9 mouse cellular contexts compared by ENCODE assay signal in genomic region chr4:136070592-136070991, GRCm38 (mm10). TPM values are rescaled to one million over a fixed set of nuclear protein-coding genes. Genes with fewer than 3 reads are reported as not detected.
DNase-seq lines count a peak whose midpoint lies in the region; ATAC-seq and TF ChIP-seq lines count a peak whose summit lies in the region.
"Had no signal": no experiment of that assay in that cellular context is flagged by ENCODE, and none has a peak within 500 bp of the region (broad histone marks: within the 10 kb centered on the region; RNA-seq: fewer than 3 reads in every experiment).

No protein-coding gene starts in this region.

- no peaks in the 10 kb centered on the region for H3K9me3 ChIP-seq in heart, embryonic 14.5 days (ENCODE audit: control insufficient read depth, low read length)
- H3K9me3 ChIP-seq in kidney, postnatal 0 days (replicated peaks; ENCODE audit: low read length), result no peaks in the 10 kb centered on the region
- H3K9me3 ChIP-seq in E14TG2a.4 (ENCODE audit: low read length), result no peaks in the 10 kb centered on the region
- H3K9me3 ChIP-seq in embryonic facial prominence, embryonic 15.5 days (replicated peaks), result no peaks in the 10 kb centered on the region

- no peak for TF ChIP-seq POLR2A in kidney, adult 2 months (IDR thresholded peaks at IDR 0.05; ENCODE audit: low read depth, low read length)

- no peaks in the 10 kb centered on the region for H3K27me3 ChIP-seq in heart, embryonic 14.5 days (ENCODE audit: control insufficient read depth, insufficient read depth, low read length)
- H3K27me3 ChIP-seq in kidney, postnatal 0 days (ENCODE audit: insufficient read depth, low read length), result no peaks in the 10 kb centered on the region
- H3K27me3 ChIP-seq in kidney, adult 2 months (replicated peaks; ENCODE audit: control insufficient read depth, insufficient read depth, low read length), result no peaks in the 10 kb centered on the region
- H3K27me3 ChIP-seq in E14TG2a.4 (ENCODE audit: insufficient read depth, low read length), result peaks cover 26% of the 10 kb centered on the region
- H3K27me3 ChIP-seq in embryonic facial prominence, embryonic 15.5 days, result no peaks in the 10 kb centered on the region

- no peak for TF ChIP-seq CTCF in kidney, postnatal 0 days (IDR thresholded peaks at IDR 0.05; ENCODE audit: low read depth)
- no peak for TF ChIP-seq CTCF in kidney, adult 2 months (conservative IDR thresholded peaks at IDR 0.05; ENCODE audit: insufficient read depth, insufficient read length, low read depth, low read length)
- no peak for TF ChIP-seq CTCF in E14TG2a.4 (conservative IDR thresholded peaks at IDR 0.05; ENCODE audit: low read length)

- H3K4me2 ChIP-seq in heart, embryonic 14.5 days (ENCODE audit: low read length), result peak overlapping the region; percentile 43
- H3K4me2 ChIP-seq in kidney, postnatal 0 days (ENCODE audit: low read length), result no peak overlapping the region
- peak overlapping the region; percentile 38; the same call in 1 of the 2 replicates for H3K4me2 ChIP-seq in embryonic facial prominence, embryonic 15.5 days (replicated peaks)

- ATAC-seq in heart, embryonic 14.5 days (ENCODE audit: insufficient number of reproducible peaks, insufficient read depth, low FRiP score, low read depth), result no peak
- ATAC-seq in kidney, postnatal 0 days (replicated peaks; ENCODE audit: low FRiP score, low read depth), result 0 out of 2 replicates have a peak, but pooled peaks have one; percentile 8
- no peak for ATAC-seq in embryonic facial prominence, embryonic 15.5 days (ENCODE audit: insufficient number of reproducible peaks, low FRiP score, low TSS enrichment, low read depth)
- ATAC-seq in megakaryocyte-erythroid progenitor cell, adult 5-6 weeks (replicated peaks; ENCODE audit: low FRiP score, low TSS enrichment, poor library complexity, severe bottlenecking), result no peak

- H3K4me1 ChIP-seq in heart, embryonic 14.5 days (ENCODE audit: control insufficient read depth in 2 of 2, insufficient read depth in 2 of 2, low read length in 2 of 2), result peaks cover 8 to 12% of the 10 kb centered on the region in 2 experiments
- H3K4me1 ChIP-seq in kidney, postnatal 0 days (replicated peaks; ENCODE audit: insufficient read depth, low read length), result no peaks in the 10 kb centered on the region
- no peaks in the 10 kb centered on the region; the same call in 1 of the 2 replicates for H3K4me1 ChIP-seq in kidney, adult 2 months (ENCODE audit: control insufficient read depth, insufficient read depth, low read length)
- peaks cover 18% of the 10 kb centered on the region for H3K4me1 ChIP-seq in E14TG2a.4 (replicated peaks; ENCODE audit: low read depth, low read length)
- peaks cover 18% of the 10 kb centered on the region for H3K4me1 ChIP-seq in embryonic facial prominence, embryonic 15.5 days

- H3K36me3 ChIP-seq in heart, embryonic 14.5 days (ENCODE audit: control insufficient read depth, insufficient read depth, low read length), result no peaks in the 10 kb centered on the region
- no peaks in the 10 kb centered on the region for H3K36me3 ChIP-seq in kidney, postnatal 0 days (ENCODE audit: insufficient read depth, low read length)
- no peaks in the 10 kb centered on the region for H3K36me3 ChIP-seq in kidney, adult 2 months (ENCODE audit: control insufficient read depth, insufficient read depth, low read length)
- H3K36me3 ChIP-seq in E14TG2a.4 (ENCODE audit: insufficient read depth, low read length), result no peaks in the 10 kb centered on the region
- H3K36me3 ChIP-seq in embryonic facial prominence, embryonic 15.5 days, result no peaks in the 10 kb centered on the region

- H3K27ac ChIP-seq in heart, embryonic 14.5 days (replicated peaks in 1 of 2; ENCODE audit: control insufficient read depth in 1 of 2, insufficient read depth in 1 of 2, low read depth in 2 of 2, low read length in 2 of 2), result peak overlapping the region in 1 of 2 experiments; percentile 41; a peak in 1 of 4 replicates
- H3K27ac ChIP-seq in kidney, postnatal 0 days, result no peak overlapping the region; the same call in 1 of the 2 replicates
- no peak overlapping the region for H3K27ac ChIP-seq in kidney, adult 2 months (ENCODE audit: insufficient read depth, low read depth, low read length)
- no peak overlapping the region; the same call in 1 of the 2 replicates for H3K27ac ChIP-seq in embryonic facial prominence, embryonic 15.5 days (replicated peaks)
- H3K27ac ChIP-seq: macrophage had no signal

- H3K4me3 ChIP-seq in heart, embryonic 14.5 days (ENCODE audit: control insufficient read depth in 1 of 2, insufficient read depth in 1 of 2, low read depth in 1 of 2, low read length in 2 of 2), result no peak overlapping the region
- H3K4me3 ChIP-seq in kidney, postnatal 0 days (replicated peaks; ENCODE audit: low read depth, low read length), result no peak overlapping the region
- H3K4me3 ChIP-seq in kidney, adult 2 months (ENCODE audit: insufficient read depth, low read depth, low read length), result no peak overlapping the region
- peak overlapping the region; percentile 24; the same call in 1 of the 2 replicates for H3K4me3 ChIP-seq in E14TG2a.4 (replicated peaks; ENCODE audit: low read length)
- no peak overlapping the region for H3K4me3 ChIP-seq in embryonic facial prominence, embryonic 15.5 days (replicated peaks)

- intact Hi-C loops in heart, postnatal 14 days (cut with DNase I), result loop anchor here (1.0 kb wide), 2 partner anchors 79 to 90 kb away; no protein-coding TSS in a partner anchor

- 43% methylated on average over 6 of the region's 6 CpGs for WGBS in heart, embryonic 14.5 days
- 58% methylated on average over 6 of the region's 6 CpGs for WGBS in kidney, postnatal 0 days
- WGBS in kidney, adult 2 months, result 84% methylated on average over 6 of the region's 6 CpGs
- 58% methylated on average over 6 of the region's 6 CpGs for WGBS in embryonic facial prominence, embryonic 15.5 days

- H3K9ac ChIP-seq in heart, embryonic 14.5 days (ENCODE audit: low read length), result peak overlapping the region; percentile 21; the same call in 1 of the 2 replicates
- no peak overlapping the region for H3K9ac ChIP-seq in kidney, postnatal 0 days (ENCODE audit: low read depth, low read length)
- H3K9ac ChIP-seq in embryonic facial prominence, embryonic 15.5 days, result no peak overlapping the region

- no peak for DNase-seq in heart, postnatal 14 days
- DNase-seq in kidney, postnatal 0 days (ENCODE audit: low spot score), result no peak
- no peak for DNase-seq in kidney, adult 2 months
- no peak for DNase-seq in ovary, adult 18-20 months (ENCODE audit: low spot score)

RNA-seq across cellular contexts. Expression of gene Rpl11, which starts 17.4 kb away (rescaled TPM):
- polyA plus RNA-seq in heart, embryonic 14.5 days (2014; fragmentation: Nextera tagmentation; extraction: Ambion mirVana), result 284 and 329 TPM in 2 replicates
- 100 to 1,000 TPM; 257 to 279 TPM for total RNA-seq in heart, postnatal 14 days (2021)
- polyA plus RNA-seq in kidney, postnatal 0 days (2015; fragmentation: Nextera tagmentation; extraction: Ambion mirVana), result 490 and 535 TPM in 2 replicates
- 232 and 292 TPM in 2 replicates for polyA plus RNA-seq in kidney, adult 2 months (2012; rRNA removed)
- polyA plus RNA-seq in embryonic facial prominence, embryonic 15.5 days (2015; fragmentation: Nextera tagmentation; extraction: Ambion mirVana), result 427 and 463 TPM in 2 replicates
- total RNA-seq in megakaryocyte-erythroid progenitor cell, adult 5-6 weeks (2014; fragmentation: Nextera tagmentation), result 1,812 and 1,837 TPM in 2 replicates
- 1,215 and 1,345 TPM in 2 replicates for total RNA-seq in megakaryocyte-erythroid progenitor cell, adult 5-6 weeks (2017)

RNA-seq across cellular contexts. Expression of gene Eloa, which starts 49.0 kb away (rescaled TPM):
- 34.3 and 34.7 TPM in 2 replicates for polyA plus RNA-seq in heart, embryonic 14.5 days (2014; fragmentation: Nextera tagmentation; extraction: Ambion mirVana)
- 10 to 100 TPM; 29.9 to 31.2 TPM for total RNA-seq in heart, postnatal 14 days (2021)
- polyA plus RNA-seq in kidney, postnatal 0 days (2015; fragmentation: Nextera tagmentation; extraction: Ambion mirVana), result 29.1 and 30.9 TPM in 2 replicates
- 11.0 and 12.9 TPM in 2 replicates for polyA plus RNA-seq in kidney, adult 2 months (2012; rRNA removed)
- 43.0 and 44.8 TPM in 2 replicates for polyA plus RNA-seq in embryonic facial prominence, embryonic 15.5 days (2015; fragmentation: Nextera tagmentation; extraction: Ambion mirVana)
- total RNA-seq in megakaryocyte-erythroid progenitor cell, adult 5-6 weeks (2014; fragmentation: Nextera tagmentation), result 41.0 and 41.3 TPM in 2 replicates
- 48.9 and 51.8 TPM in 2 replicates for total RNA-seq in megakaryocyte-erythroid progenitor cell, adult 5-6 weeks (2017)
